Mouse (Mus musculus) natural killer cell, adult 2 months (primary cell): Measurements from ENCODE around the gene Mpi.

Source experiments
- DNase-seq, 2 experiments: peaks; one replicate each; pipeline ENCODE4 v3.0.0; 2022; ENCODE audit warnings: low spot score in 2 of 2

The Mpi gene

DNA sequence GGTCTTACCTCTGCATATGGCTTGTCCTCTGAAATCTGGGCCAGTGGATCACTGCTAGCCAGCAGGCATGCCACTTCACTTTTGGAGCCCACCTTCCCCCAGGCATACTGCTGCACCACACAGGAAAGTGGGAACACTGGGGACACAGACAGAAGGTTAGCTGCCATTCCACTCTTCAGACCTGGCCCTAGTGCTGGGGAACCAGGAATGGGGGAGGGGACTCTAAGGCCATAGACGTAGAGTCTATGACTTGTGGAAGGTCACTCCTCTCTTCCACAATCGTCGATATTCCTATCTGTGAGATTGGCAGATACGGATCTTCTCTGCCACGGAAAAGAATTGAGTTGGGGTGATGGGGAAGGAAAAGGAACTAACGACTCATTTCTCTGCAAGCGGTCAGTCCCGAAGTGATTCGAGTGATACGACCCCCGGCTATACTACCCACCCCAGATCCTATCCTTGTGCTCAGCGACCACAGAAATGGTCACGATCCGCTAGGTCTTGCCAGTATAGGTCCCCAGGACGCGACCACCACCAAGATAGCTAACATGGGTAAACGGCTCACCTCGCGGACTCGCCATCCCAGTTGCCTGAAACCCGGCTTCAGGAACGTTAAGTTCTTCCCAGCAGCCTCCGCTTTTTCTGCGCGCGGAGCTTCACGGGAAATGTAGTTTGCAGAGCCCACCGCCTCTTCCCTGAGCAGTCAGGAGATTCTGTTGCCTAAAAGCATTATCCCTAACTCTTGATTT, at the start of gene Mpi:
Gene Mpi, minus strand, starts transcription at position 625 of the 749 bp plus-strand sequence.
- DNase-seq, result no peak

DNA sequence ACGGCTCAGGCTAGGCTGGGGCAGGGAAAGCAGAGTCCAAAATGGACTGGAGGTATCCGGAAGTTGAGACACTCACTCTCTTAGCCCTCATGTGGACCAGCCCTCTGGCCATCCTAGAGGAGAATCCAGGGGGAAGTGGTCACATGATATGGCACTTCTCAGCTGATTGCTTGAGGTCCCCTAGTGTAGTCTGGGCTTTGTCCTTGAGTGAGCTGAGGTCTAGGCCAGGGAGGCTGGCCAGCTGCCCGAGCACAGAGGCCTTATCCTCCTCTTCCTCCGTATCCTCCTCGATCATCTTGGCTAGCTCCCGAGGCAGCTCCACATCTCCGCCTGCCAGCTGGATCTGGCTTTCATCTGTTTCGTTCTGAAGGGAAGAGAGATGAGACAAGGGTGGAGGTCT, 49.5 kb upstream of the Mpi start:
- no peak for DNase-seq

DNA sequence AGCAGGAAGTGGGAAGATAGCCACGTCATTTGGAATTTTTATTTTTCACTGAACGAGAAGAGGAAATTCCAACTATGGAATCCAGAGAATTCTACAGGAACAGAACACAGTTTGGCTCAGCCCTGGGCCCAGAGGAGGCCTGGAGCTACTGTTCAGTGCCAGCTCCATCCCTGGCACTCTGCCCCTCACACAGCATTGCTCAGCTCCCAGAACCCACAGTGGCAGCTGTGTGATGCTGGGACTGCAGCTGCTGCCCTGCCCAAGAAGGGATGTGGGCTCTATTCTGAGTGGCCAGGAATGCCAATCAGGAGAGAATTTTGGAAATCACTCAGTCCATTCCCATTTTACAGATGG, 48.8 kb upstream of the Mpi start:
- DNase-seq, result no peak

DNA sequence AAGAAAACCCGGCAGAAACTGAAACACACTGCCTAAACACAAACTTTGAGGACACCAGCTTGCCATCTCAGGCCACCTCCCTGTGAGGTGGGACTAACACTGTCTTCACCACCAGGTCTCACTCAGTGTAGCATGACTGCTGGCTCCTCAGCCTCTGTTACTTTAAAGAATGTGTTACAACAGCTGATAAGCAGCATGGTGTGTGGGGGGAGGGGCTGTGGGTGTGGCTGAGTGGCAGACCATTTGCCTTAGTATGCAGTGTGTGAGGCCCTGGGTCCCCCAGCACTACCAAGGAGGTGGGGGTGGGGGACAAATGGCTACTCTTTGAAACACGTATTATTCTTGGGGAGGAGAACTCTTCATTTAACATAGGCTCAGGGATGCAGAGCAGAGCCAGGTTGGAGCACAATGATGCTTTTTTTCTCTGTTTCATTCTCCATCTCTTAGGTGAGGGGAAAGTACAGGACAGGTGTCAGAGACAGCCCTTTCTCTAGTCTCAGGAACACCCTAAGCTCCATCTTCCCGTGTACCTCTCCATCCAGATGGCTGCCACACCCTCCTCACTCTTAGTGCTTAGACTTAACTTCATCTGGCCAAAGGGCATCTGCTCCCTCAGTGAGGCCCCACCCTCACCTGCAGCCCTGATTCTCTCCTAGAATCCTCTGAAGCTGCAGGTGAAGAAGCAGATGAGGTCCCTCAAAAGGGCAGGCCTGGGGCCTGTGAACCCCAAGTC, 48.2 kb upstream of the Mpi start:
- DNase-seq, result no peak

DNA sequence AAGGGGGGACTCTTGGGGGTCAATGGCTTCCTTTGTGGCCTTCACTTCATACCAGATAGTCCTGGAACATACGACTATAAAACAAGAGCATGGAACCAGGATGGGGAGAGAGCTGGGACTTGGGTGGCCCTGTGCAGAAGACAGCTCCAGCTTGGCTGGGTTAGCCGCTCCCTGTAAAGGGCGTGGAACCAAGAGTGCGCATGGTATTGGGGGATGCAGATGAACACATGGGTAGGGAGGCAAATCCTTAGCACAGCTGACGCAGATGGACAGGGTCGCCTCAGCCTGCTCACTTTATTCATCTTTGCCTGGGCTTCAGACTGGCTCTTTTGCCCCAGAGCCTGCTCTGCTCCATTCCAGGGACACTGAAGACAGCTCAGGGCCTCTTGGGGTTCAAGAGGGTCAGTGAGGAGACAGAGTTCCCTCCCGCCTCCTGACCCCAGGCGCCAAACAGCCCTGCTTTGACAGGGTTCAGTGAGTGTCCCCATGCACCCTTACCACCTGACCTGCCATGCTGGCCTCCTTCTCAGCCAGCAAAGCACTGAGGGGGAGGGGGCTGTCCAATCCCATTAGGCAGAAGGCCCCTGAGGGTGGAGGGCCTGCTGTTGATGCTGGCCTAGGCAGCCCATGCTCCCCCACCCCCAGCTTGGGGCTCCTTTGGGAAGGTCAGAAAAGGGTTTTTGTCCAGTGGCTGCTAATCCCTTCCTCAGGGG, 46.4 kb upstream of the Mpi start:
- no peak for DNase-seq

DNA sequence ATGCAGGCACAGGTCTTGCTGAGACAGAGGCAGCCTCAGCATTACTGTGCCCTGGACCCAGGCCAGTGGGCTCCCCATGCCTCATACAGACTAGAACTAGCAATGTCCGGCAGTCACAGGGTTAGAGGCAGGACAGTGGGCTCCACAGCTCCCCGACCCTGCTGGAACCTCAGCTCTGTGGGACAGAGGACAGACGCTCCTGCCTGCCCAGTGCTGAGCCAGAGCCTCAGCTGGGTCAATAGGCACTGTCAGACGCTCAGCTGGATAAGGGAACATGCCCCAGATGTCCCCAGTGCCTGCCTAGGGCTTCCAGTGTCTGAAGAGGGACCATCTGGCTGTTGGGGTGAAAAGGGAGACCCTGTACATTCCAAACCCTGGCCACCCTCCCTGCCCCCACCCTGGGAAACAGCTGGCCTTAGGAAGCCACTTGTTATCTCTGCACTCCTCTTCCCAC, 45.4 kb upstream of the Mpi start:
- DNase-seq, result no peak

DNA sequence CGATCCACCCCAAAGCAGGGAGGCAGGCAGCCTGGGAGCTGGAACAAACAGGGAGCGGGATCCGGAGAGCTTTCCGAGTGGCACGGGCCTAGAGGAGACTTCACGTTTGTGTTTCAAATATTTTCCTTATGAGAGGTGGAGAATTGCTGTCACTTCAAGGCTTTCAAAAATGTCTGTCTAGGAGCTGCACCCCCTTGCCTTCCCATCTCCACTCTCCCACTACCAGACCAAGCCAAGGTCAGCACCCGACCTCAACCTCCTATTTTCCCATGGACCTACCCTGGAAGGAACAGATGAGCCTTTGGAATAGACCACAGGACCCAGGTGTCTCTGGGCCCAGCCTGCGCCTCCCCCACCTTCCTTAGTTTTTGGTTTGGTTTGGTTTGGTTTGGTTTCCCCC, 44.7 kb upstream of the Mpi start:
- DNase-seq, result no peak

DNA sequence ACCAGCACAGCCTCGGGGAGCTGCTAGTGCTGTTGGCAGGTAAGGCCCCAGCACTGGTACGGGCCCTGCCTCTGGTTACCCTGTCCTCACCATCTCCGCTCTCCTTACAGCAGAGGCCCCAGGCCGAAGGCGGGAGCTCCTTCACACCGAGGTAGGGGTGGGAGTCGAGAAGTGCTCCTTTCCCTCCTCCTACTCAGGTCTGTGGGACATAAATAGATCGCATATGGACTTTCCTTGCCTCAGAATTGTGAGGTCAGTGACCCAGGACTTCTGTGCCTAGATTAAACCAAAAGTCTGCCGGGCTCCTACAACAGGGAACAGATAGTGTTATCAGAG, 41.6 kb upstream of the Mpi start:
- no peak for DNase-seq

DNA sequence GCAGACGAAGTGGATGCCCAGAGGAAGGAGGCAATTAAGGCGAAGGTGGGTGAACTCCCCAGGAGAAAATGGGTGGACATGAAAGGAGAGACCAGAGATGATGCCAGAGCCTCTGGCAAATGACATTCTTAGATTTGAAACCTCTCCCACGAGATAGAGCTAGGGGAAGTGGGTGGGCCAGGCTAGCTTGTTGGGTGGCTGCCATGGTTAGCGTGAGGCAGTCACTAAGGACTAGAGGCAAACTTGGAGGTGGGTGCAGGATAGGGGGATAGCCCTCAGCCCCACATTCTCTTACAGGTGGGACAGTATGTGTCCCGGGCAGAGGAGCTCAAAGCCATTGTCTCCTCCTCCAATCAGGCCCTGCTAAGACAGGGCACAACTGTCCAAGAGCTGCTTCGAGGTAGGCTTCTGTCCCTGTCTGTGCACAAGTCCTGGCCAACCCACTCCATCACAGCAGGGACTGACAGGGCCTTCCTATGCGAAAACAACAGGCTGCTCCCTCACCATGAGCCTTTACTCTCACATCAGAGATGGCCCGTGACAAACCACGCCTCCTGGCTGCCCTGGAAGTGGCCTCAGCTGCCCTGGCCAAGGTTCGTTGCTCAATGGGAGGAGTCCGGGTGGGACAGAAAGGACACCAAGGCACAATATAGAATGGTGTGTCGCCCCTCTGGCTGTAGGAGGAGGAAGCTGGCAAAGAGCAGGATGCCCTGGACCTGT, 41.1 kb upstream of the Mpi start:
- no peak for DNase-seq

DNA sequence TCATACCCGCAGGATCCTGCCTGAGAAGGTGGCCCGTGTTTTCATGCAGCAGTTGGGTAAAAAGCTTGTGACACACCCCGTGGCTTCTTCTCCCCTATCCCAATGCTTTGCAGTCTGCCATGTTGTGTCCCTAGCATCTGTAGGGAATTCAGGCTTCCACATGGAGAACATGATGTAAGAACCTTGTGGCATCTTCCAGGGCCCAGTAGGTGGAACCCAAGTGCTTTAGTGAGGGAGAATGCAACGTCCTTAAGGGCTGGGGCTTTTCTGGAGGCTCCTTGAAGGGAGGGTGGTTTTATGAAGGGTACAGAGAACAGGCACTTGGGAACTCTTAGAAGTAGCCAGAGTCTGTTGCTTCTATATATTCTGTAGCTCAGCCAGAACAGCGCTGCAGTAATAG, 38.2 kb upstream of the Mpi start:
- DNase-seq, result no peak

DNA sequence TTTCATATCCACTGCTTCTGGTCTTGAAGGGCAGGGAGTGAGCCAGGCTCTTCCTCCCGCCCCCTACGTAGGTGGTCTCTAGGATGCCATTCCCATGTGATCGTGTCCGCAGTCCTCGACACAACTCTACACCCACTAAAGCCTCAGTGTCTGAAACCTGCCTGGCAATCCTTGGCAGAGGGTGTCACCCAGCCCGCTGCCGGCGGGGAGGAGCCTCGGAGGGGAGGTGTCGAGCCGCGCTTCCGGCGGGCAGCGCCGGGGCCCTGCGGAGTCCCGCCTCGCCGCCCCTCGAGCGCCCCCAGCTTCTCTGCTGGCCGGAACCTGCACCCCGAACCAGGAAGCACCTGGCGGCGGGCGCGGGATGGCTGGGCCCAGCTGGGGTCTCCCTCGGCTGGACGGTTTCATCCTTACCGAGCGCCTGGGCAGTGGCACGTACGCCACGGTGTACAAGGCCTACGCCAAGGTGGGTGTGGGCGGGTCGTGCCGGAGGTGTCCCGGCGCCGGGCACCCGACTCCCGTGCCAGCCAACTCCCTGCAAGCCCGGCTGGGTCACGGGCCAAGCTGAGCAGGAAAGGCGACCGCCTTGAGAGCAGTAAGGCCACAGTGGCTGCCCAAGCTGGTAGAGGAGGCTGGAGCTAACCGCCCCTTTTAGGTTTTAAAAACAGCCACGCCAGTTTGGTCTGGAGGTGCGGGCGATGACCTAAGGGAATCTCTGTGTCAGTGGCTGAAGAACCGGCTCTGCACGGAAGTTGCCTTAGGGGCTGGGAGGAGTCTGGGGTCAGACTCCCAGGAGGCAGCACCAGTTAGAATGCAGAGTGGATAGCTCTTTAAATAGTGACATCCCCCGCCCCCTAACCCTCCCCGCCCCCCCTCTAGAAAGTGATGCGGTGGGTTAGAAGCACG, 36.9 kb upstream of the Mpi start, which contains the start of gene Ulk3:
Gene Ulk3, plus strand, starts transcription at position 229 of the 903 bp plus-strand sequence.
- peak; percentile 64 to 74 for DNase-seq

DNA sequence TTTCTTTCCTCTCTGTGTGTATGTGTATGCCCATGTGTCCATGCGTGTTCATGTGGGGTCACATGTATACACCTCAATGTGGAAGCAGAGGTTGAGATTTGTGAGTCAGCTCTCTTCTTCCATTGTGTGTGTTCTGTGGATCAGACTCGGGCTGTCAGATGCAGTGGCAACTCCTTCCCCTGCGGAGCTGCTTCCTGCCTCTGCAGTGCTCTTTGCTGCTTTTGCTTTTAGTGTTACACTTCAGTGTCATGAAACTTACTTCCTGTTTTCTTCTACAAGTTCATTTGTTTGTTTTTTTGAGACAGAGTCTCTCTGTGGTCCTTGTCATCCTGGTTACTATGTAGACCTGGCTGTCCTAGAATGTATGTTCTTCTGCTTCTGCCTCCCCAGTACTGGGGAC, 32.4 kb upstream of the Mpi start:
- no peak for DNase-seq

DNA sequence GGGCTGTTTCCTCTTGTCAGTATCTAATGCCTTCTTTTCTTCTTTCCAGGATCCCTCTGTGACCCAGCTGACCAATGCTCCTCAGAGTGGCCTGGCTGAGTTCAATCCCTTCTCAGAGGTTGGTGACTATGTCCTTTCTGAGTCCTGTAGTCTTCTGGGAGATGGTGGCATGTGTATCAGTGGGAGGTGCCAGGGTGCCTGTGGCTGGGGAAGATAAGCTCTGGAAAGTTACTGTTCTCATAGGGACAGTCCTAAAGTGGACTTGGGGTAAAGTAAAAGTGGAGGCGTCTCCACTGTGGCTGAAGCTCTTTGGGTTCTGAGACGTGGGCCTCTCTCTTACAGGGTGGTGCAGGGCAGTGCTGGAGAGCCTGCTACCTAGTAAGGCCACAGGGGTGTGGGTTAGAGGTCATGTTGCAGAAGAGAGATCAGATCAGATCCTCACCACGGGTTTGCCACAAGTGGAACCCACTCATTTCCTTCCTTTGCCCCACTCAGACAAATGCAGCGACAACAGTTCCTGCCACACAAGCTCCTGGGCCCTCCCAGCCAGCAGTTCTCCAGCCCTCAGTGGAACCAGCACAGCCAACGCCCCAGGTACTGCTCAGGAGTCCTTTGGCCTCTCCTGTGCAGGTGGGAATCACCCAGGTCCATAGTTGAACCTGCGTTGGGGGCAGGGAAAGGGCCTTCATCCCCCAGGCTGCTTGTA, 24.7 kb upstream of the Mpi start:
- DNase-seq, result peak in 1 of 2 experiments; percentile 11

DNA sequence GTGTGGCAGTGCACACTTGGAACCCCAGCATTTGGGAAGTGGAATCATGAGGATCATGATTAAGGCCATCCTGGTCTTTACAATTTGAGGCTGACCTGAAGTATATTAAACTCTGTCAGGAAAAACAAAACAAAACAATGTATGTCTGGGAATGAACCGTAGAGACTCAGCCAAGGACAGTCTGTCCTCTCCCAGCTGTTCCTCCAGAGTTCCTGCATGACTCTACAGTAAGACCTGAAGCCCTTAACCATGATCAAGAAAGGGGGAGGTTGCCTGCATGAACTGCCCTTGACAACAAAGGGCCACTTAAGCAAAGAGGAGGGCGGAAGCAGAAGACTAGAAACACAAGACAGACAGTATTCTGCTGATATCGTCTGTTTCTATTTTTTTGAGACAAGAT, 23.0 kb upstream of the Mpi start:
- no peak for DNase-seq

DNA sequence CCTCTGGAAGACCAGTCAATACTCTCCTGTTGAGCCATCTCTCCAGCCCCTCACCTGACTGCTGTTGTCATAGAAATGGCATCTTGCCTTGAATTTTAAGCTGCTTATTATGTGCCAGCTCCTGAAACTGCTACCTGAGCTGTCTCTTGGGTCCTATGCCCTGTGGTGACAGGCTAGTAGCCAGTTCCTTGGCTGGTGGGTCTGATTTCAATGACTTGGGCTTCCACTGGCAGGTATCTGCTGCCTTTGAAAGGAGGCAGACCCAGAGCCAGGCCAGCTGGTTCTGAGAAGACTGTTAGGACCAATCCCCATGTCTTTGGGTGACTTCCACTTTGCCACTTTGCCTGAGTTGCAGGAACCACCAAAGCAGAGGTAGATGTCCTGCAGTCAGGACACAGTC, 21.8 kb upstream of the Mpi start:
- DNase-seq, result no peak

DNA sequence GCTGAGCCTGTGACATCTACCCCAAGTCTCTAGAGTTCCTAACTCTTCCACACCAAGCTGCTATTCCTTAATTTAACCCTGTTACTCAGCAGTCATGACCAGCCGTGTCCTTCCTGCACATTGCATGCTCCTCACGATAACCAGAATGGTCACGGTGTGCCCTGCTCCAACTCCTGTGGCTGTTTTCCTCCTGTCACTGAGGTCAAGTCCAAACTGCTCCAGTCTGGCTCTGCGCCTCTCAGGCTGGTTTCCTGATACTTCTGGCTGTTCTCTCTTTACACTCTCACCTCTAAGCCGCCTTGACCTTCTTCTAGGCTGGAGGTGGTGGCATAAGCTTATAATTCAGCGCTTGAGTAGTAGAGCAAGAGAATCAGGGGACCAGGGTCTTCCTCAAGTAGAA, 15.9 kb upstream of the Mpi start:
- no peak for DNase-seq

DNA sequence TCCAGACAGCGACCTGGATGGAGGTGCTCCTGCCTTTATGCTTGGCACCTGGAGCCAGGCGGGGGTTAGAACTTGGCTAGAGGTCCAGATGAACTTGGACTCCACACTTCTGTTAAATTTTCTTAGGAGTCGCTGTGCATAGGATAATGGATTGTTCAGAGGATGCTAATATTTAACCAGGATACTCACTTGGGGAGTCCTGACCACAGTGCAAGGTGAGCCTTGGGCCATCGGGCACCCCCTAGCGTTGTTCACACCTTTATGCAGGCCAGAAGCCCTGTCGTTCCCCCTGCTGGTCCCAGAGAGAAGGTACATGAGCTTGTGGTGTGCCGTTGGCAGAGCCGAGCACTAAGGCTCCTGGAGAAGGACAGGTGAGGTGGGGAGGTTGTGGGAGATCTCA, 14.3 kb upstream of the Mpi start:
- no peak for DNase-seq

DNA sequence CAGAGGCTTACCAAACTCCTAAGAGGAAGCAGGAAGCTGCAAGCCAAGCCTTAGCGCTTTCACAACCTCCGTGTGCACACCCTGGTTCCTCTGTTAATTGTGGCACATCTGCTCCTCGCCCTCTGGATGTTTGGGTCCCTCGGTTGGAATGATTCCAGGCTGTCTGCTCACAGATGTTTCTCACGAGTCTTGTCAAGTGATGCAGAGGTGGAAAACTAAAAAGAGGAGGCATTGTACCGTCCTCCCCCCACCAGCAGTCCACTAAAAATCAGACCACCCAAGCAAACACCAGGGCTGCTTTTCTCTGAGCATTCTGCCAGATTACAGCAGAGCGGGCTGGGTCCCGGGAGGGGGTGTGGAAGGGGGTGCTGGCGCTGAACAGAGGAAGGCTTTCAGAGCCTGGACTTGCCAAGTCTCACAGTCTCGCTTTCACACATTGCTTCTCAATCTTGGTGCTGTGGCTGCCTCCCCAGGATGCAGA, 13.2 kb upstream of the Mpi start:
- no peak for DNase-seq

DNA sequence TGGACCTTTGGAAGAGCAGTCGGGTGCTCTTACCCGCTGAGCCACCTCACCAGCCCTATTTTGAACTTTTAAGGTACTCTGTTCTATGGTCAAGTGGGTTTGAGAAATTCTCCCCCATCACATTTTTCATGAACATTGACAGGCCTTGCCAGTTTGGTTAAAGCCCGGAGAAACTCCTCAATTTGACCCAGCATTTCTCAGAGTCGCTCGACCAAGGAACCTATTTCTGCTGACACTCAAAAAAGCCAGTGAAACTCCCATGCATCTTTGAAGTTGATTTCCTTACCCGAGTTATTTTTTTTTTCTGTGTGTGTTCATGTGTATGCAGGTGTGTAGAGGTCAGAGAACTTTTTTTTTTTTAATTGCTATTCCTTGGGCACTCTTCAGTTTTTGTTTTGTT, 12.0 kb upstream of the Mpi start:
- DNase-seq, result no peak

DNA sequence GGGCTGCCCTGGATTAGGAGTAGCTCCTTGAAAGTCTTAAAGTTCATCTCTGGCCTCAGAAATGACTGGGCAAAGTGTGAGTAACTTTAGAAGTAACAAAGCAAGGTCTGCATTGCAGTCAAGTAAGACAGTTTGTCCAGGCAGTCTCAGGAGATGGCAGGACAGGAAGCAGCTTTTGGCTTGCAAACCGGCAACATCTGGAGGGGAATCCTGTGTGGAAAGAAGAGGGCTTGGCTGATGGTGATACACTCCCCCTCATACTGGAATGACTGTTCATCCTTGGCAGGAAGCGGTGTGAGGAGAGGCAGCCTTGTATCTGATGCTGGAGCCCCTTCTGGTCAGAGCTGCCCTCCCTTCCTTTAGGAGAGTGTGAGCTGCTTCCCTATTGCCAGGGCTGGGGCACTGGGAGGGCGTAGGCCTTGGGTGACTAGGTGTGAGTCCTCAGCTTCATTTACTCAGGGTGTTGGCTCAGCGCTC, 10.4 kb upstream of the Mpi start:
- DNase-seq, result no peak
